Mouse (Mus musculus) olfactory bulb, adult 2 months (tissue): Measurements from ENCODE around the gene Peg10.

Source experiments
- CTCF ChIP-seq: fragments of 200-500 bp; IDR thresholded peaks from 2 replicates; pipeline ENCODE4 v1.5.1; 2012; ENCODE audit warnings: low read depth, mild to moderate bottlenecking, low read length, moderate library complexity; ENCODE audit not compliant: insufficient read depth
- POLR2A ChIP-seq: fragments of 200-500 bp; IDR thresholded peaks from 2 replicates; pipeline ENCODE4 v1.6.1; 2012; ENCODE audit warnings: mild to moderate bottlenecking, low read depth, low read length, moderate library complexity; ENCODE audit not compliant: insufficient read depth

GRCm38 (mm10) chr6:4746036-4746695 lies 940 bp upstream of the Peg10 start:
- TF ChIP-seq CTCF: no peak
- TF ChIP-seq POLR2A: no peak
